Comparison of ENCODE assay signal across 9 mouse cellular contexts in genomic region chr13:44767751-44768150, GRCm38 (mm10).
"Had no signal": no experiment of that assay in that cellular context is flagged by ENCODE, and none has a peak within 500 bp of the region (broad histone marks: within the 10 kb centered on the region; RNA-seq: fewer than 3 reads in every experiment).

No protein-coding gene starts in this region.

- DNase-seq: kidney, adult 8-10 months; lung, postnatal 14 days; right cerebral cortex, postnatal 14 days; thymus, postnatal 36 days had no signal

- H3K9ac ChIP-seq: limb, embryonic 15.5 days; liver, embryonic 12.5 days; lung, embryonic 15.5 days; stomach, embryonic 15.5 days had no signal

- ATAC-seq: liver, embryonic 12.5 days had no signal

- H3K4me2 ChIP-seq: limb, embryonic 15.5 days; liver, embryonic 12.5 days; lung, embryonic 15.5 days; midbrain, embryonic 11.5 days; stomach, embryonic 15.5 days had no signal

- H3K27ac ChIP-seq: limb, embryonic 15.5 days; liver, embryonic 12.5 days; lung, embryonic 15.5 days; stomach, embryonic 15.5 days had no signal

- H3K9me3 ChIP-seq: limb, embryonic 15.5 days; liver, embryonic 12.5 days; lung, embryonic 15.5 days; stomach, embryonic 15.5 days had no signal

- H3K4me1 ChIP-seq: stomach, embryonic 15.5 days had no signal

- H3K4me3 ChIP-seq: limb, embryonic 15.5 days; liver, embryonic 12.5 days; lung, embryonic 15.5 days; stomach, embryonic 15.5 days had no signal

- H3K36me3 ChIP-seq: limb, embryonic 15.5 days; liver, embryonic 12.5 days; lung, embryonic 15.5 days; stomach, embryonic 15.5 days had no signal

- H3K27me3 ChIP-seq: limb, embryonic 15.5 days; liver, embryonic 12.5 days; lung, embryonic 15.5 days; stomach, embryonic 15.5 days had no signal
